Mouse (Mus musculus) E14TG2a.4 (cell line): ENCODE data around the gene Onecut3.

Source experiments
- CTCF ChIP-seq: conservative IDR thresholded peaks from 2 replicates; pipeline ENCODE4 v1.5.1; 2014; ENCODE audit warnings: low read length
- NANOG ChIP-seq: IDR thresholded peaks from 2 replicates; pipeline ENCODE4 v1.6.1; 2014; ENCODE audit warnings: borderline replicate concordance, low read length, mixed read lengths

DNA sequence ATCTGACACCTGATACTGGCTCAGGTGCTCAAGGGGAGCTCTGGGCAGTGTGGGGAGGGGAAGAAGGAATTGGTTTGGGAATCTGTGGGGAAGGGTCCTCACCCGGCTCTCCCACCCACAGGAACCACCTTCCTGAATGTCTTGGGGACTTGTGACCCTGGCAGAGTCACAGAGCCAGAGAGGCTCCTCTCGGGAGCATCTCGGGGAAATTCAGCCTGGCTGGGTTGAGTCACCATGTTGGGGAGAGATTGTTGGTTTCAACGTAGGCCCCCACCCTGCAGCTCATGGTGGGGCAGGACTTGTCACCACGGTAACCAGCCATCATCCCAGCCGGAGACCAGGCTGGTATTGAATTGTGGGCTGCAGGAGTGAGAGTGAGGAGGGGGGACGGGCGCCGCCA lies 10.1 kb downstream of the Onecut3 start:
- TF ChIP-seq CTCF (no peak), NANOG (no peak)
